Mouse (Mus musculus) limb, embryonic 10.5 days (tissue): ENCODE data around the gene Nr2f6. TPM values are rescaled to one million over a fixed set of nuclear protein-coding genes. Genes with fewer than 3 reads are reported as not detected.
A peak's percentile ranks its signal among the peaks of the same experiment; 100 is the strongest.

Experiments used
- DNase-seq: peaks from one replicate; pipeline ENCODE4 v3.0.0-alpha.2; 2017; ENCODE audit warnings: low spot score
- H3K27ac ChIP-seq: fragments of 300-500 bp; sonication (generic); 2 replicates; pipeline ENCODE4 v1.5.1; 2016; ENCODE audit warnings: mild to moderate bottlenecking
- H3K27me3 ChIP-seq: fragments of 300-500 bp; sonication (generic); 2 replicates; pipeline ENCODE4 v1.6.1; 2016; ENCODE audit warnings: low read depth, mild to moderate bottlenecking; ENCODE audit not compliant: poor library complexity, severe bottlenecking
- H3K36me3 ChIP-seq: fragments of 300-500 bp; sonication (generic); 2 replicates; pipeline ENCODE4 v1.6.1; 2016; ENCODE audit warnings: mild to moderate bottlenecking, moderate library complexity
- H3K4me1 ChIP-seq: fragments of 300-500 bp; sonication (generic); 2 replicates; pipeline ENCODE4 v1.6.1; 2016
- H3K4me3 ChIP-seq: fragments of 300-500 bp; sonication (generic); 2 replicates; pipeline ENCODE4 v1.5.1; 2016; ENCODE audit warnings: mild to moderate bottlenecking, moderate library complexity
- H3K9me3 ChIP-seq: fragments of 300-500 bp; sonication (generic); replicated peaks from 2 replicates; pipeline ENCODE4 v1.6.1; 2016; ENCODE audit warnings: mild to moderate bottlenecking
- WGBS: fragments of 180-500 bp; shearing (Covaris S2); methylation state at CpG from one replicate; pipeline ENCODE4 v1.1.7; 2016; 5-methylcytosine and 5-hydroxymethylcytosine counted together
- polyA plus RNA-seq: library from polyadenylated mRNA; unstranded; fragments of >200 nt; fragmentation: Nextera tagmentation; extraction: Ambion mirVana; gene quantifications from 2 replicates; pipeline ENCODE4 v1.2.1, GENCODE M21; 2016

Gene Nr2f6
- polyA plus RNA-seq, 1 experiment from 2014 or later, result 77.4 TPM

GRCm38 (mm10) chr8:71383396-71383795 lies 1.6 kb upstream of the Nr2f6 start:
- Histone ChIP-seq H3K4me1 (peaks cover 46% of the 10 kb centered on the region), H3K36me3 (peaks cover 7% of the 10 kb centered on the region)
- DNase-seq, result no peak

GRCm38 (mm10) chr8:71381971-71382961 lies 506 bp upstream of the Nr2f6 start:
- 2% methylated on average over 63 of the region's 80 CpGs for WGBS
- Histone ChIP-seq H3K4me1 (peaks cover 51% of the 10 kb centered on the region), H3K27ac (peak overlapping the region; percentile 98)

More at GRCm38 (mm10) chr8:71383396-71383795, 1.6 kb upstream of the Nr2f6 start:
- WGBS, result 24% methylated on average over 12 of the region's 12 CpGs
- no peaks in the 10 kb centered on the region for H3K9me3 ChIP-seq
- no peaks in the 10 kb centered on the region for H3K27me3 ChIP-seq
- H3K27ac ChIP-seq, result peak overlapping the region; percentile 98
- H3K4me3 ChIP-seq, result no peak overlapping the region

GRCm38 (mm10) chr8:71380178-71381171 lies 1.3 kb downstream of the Nr2f6 start:
- 3% methylated on average over 72 of the region's 72 CpGs for WGBS
- Histone ChIP-seq H3K36me3 (peaks cover 35% of the 10 kb centered on the region), H3K27me3 (0 out of 2 replicates have a peak, but pooled peaks cover 20% of the 10 kb centered on the region), H3K9me3 (no peaks in the 10 kb centered on the region), H3K27ac (peak overlapping the region; percentile 98), H3K4me1 (peaks cover 69% of the 10 kb centered on the region), H3K4me3 (peak overlapping the region; percentile 95)
- peak; percentile 67 for DNase-seq

More at GRCm38 (mm10) chr8:71381971-71382961, 506 bp upstream of the Nr2f6 start:
- 0 out of 2 replicates have a peak, but pooled peaks cover 8% of the 10 kb centered on the region for H3K27me3 ChIP-seq
- DNase-seq, result peak; percentile 92
- H3K4me3 ChIP-seq, result peak overlapping the region; percentile 95
- H3K9me3 ChIP-seq, result no peaks in the 10 kb centered on the region
- peaks cover 18% of the 10 kb centered on the region for H3K36me3 ChIP-seq

GRCm38 (mm10) chr8:71379512-71380075 lies 2.2 kb downstream of the Nr2f6 start:
- peaks cover 44% of the 10 kb centered on the region for H3K36me3 ChIP-seq
- peaks cover 78% of the 10 kb centered on the region for H3K4me1 ChIP-seq
- H3K9me3 ChIP-seq, result no peaks in the 10 kb centered on the region
- peak overlapping the region; percentile 95 for H3K4me3 ChIP-seq
- H3K27ac ChIP-seq, result peak overlapping the region; percentile 98
- WGBS, result 55% methylated on average over 3 of the region's 3 CpGs
- 0 out of 2 replicates have a peak, but pooled peaks cover 20% of the 10 kb centered on the region for H3K27me3 ChIP-seq
- DNase-seq, result no peak

- WGBS, result 73% methylated on average over 4 of the region's 4 CpGs
- 0 out of 2 replicates have a peak overlapping the region, but pooled peaks have one; percentile 98 for H3K27ac ChIP-seq
- peaks cover 79% of the 10 kb centered on the region for H3K4me1 ChIP-seq
- DNase-seq, result no peak
- peaks cover 50% of the 10 kb centered on the region for H3K36me3 ChIP-seq
- H3K27me3 ChIP-seq, result 0 out of 2 replicates have a peak, but pooled peaks cover 20% of the 10 kb centered on the region
- H3K9me3 ChIP-seq, result no peaks in the 10 kb centered on the region
- H3K4me3 ChIP-seq, result peak overlapping the region; percentile 95
Measured at GRCm38 (mm10) chr8:71379008-71379407, 2.8 kb downstream of the Nr2f6 start.

- peaks cover 61% of the 10 kb centered on the region for H3K4me1 ChIP-seq
- DNase-seq, result peak; percentile 33
- peaks cover 69% of the 10 kb centered on the region for H3K36me3 ChIP-seq
- WGBS, result 50% methylated on average over 8 of the region's 8 CpGs
- H3K27me3 ChIP-seq, result 0 out of 2 replicates have a peak, but pooled peaks cover 20% of the 10 kb centered on the region
- peak overlapping the region; percentile 46 for H3K4me3 ChIP-seq
- H3K9me3 ChIP-seq, result no peaks in the 10 kb centered on the region
- H3K27ac ChIP-seq, result peak overlapping the region; percentile 71
Measured at GRCm38 (mm10) chr8:71376423-71377030, 5.2 kb downstream of the Nr2f6 start.

- DNase-seq, result peak; percentile 72
- Histone ChIP-seq H3K27ac (peak overlapping the region; percentile 71), H3K27me3 (0 out of 2 replicates have a peak, but pooled peaks cover 20% of the 10 kb centered on the region), H3K9me3 (no peaks in the 10 kb centered on the region), H3K36me3 (peaks cover 69% of the 10 kb centered on the region), H3K4me3 (peak overlapping the region; percentile 46), H3K4me1 (peaks cover 63% of the 10 kb centered on the region)
- WGBS, result 6% methylated on average over 74 of the region's 74 CpGs
Measured at GRCm38 (mm10) chr8:71375581-71376422, 6.0 kb downstream of the Nr2f6 start.

- H3K4me3 ChIP-seq, result peak overlapping the region; percentile 46; the same call in 1 of the 2 replicates
- H3K27me3 ChIP-seq, result 0 out of 2 replicates have a peak, but pooled peaks cover 20% of the 10 kb centered on the region
- 76% methylated on average over 17 of the region's 17 CpGs for WGBS
- peaks cover 55% of the 10 kb centered on the region for H3K4me1 ChIP-seq
- DNase-seq, result peak; percentile 35
- no peak overlapping the region for H3K27ac ChIP-seq
- no peaks in the 10 kb centered on the region for H3K9me3 ChIP-seq
- peaks cover 72% of the 10 kb centered on the region for H3K36me3 ChIP-seq
Measured at GRCm38 (mm10) chr8:71374616-71375206, 7.0 kb downstream of the Nr2f6 start.

GRCm38 (mm10) chr8:71373000-71373399 lies 8.8 kb downstream of the Nr2f6 start:
- H3K27ac ChIP-seq, result no peak overlapping the region
- peaks cover 46% of the 10 kb centered on the region for H3K4me1 ChIP-seq
- 0 out of 2 replicates have a peak, but pooled peaks cover 19% of the 10 kb centered on the region for H3K27me3 ChIP-seq
- peaks cover 76% of the 10 kb centered on the region for H3K36me3 ChIP-seq
- H3K4me3 ChIP-seq, result no peak overlapping the region
- 91% methylated on average over 3 of the region's 3 CpGs for WGBS
- no peak for DNase-seq
- no peaks in the 10 kb centered on the region for H3K9me3 ChIP-seq

GRCm38 (mm10) chr8:71372427-71372826 lies 9.3 kb downstream of the Nr2f6 start:
- Histone ChIP-seq H3K4me1 (peaks cover 51% of the 10 kb centered on the region), H3K27me3 (0 out of 2 replicates have a peak, but pooled peaks cover 14% of the 10 kb centered on the region), H3K9me3 (no peaks in the 10 kb centered on the region), H3K4me3 (no peak overlapping the region), H3K27ac (no peak overlapping the region), H3K36me3 (peaks cover 70% of the 10 kb centered on the region)
- 87% methylated on average over 12 of the region's 12 CpGs for WGBS
- peak; percentile 38 for DNase-seq
